ENCODE assay signal across 21 mouse cellular contexts in the genomic region with DNA sequence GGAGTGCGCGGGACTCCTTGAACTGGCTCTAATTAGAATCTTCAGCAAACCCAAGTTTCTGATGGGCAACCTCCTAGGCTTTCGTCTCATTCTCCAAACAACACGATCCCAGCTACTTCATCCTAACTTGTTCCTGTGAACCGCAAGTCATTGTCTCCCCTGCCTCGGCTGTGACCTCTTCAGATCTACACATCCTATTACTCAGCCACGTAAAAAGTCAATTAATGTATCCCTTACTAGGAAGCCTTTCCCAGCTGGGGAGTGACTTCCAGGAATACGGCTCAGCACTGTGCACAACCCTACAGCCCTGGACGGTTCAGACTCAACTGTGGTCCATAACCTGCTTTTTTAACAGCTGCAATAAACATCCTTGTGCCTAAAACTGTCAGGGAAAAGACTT. TPM values are rescaled to one million over a fixed set of nuclear protein-coding genes. Genes with fewer than 3 reads are reported as not detected.
DNase-seq lines count a peak whose midpoint lies in the region; ATAC-seq and TF ChIP-seq lines count a peak whose summit lies in the region.
"Had no signal": no experiment of that assay in that cellular context is flagged by ENCODE, and none has a peak within 500 bp of the region (broad histone marks: within the 10 kb centered on the region; RNA-seq: fewer than 3 reads in every experiment).

No protein-coding gene starts in this region.

- DNase-seq in forebrain, postnatal 0 days: no peak
- DNase-seq in heart, adult 18-20 months: no peak
- no peak for DNase-seq in kidney, postnatal 0 days (ENCODE audit: low spot score)
- DNase-seq: adrenal gland, postnatal 25 days; cerebellum, adult 9-10 months; gastrocnemius, postnatal 10 days; kidney, adult 18-20 months; kidney, postnatal 25 days; liver; right cerebral cortex, postnatal 14 days had no signal

- peaks cover 71% of the 10 kb centered on the region for H3K4me1 ChIP-seq in forebrain, embryonic 13.5 days
- H3K4me1 ChIP-seq in forebrain, postnatal 0 days (ENCODE audit: insufficient read depth): no peaks in the 10 kb centered on the region
- peaks cover 67% of the 10 kb centered on the region for H3K4me1 ChIP-seq in heart, embryonic 13.5 days
- peaks cover 29% of the 10 kb centered on the region; the same call in 1 of the 2 replicates for H3K4me1 ChIP-seq in kidney, postnatal 0 days (replicated peaks; ENCODE audit: insufficient read depth, low read length)
- H3K4me1 ChIP-seq in kidney, embryonic 15.5 days: peaks cover 36% of the 10 kb centered on the region
- H3K4me1 ChIP-seq in brown adipose tissue, adult 24 weeks (ENCODE audit: control insufficient read depth, insufficient read depth, insufficient read length, low read length): peaks cover 25% of the 10 kb centered on the region; the same call in 1 of the 2 replicates
- H3K4me1 ChIP-seq: liver, embryonic 15.5 days had no signal

- H3K4me2 ChIP-seq in forebrain, embryonic 13.5 days: peak overlapping the region; percentile 59; the same call in 1 of the 2 replicates
- no peak overlapping the region for H3K4me2 ChIP-seq in forebrain, postnatal 0 days (ENCODE audit: low read depth)
- peak overlapping the region; percentile 81 for H3K4me2 ChIP-seq in heart, embryonic 13.5 days
- peak overlapping the region; percentile 65; the same call in 1 of the 2 replicates for H3K4me2 ChIP-seq in kidney, postnatal 0 days (ENCODE audit: low read length)
- H3K4me2 ChIP-seq in kidney, embryonic 15.5 days: no peak overlapping the region
- H3K4me2 ChIP-seq: liver, embryonic 15.5 days had no signal

- ATAC-seq in forebrain, embryonic 13.5 days: no peak
- no peak; the same call in 1 of the 2 replicates for ATAC-seq in forebrain, postnatal 0 days
- ATAC-seq in heart, embryonic 13.5 days (ENCODE audit: extremely low read depth, insufficient number of reproducible peaks, low FRiP score, low TSS enrichment): no peak
- ATAC-seq in kidney, postnatal 0 days (replicated peaks; ENCODE audit: low FRiP score, low read depth): no peak
- no peak for ATAC-seq in kidney, embryonic 15.5 days (replicated peaks; ENCODE audit: low FRiP score)
- ATAC-seq: CD4-positive, CD25-positive, alpha-beta regulatory T cell, adult 4 months; inflammation-experienced regulatory T-cells, adult 6 months had no signal

- H3K9me3 ChIP-seq in forebrain, embryonic 13.5 days (replicated peaks): no peaks in the 10 kb centered on the region
- H3K9me3 ChIP-seq in forebrain, postnatal 0 days (ENCODE audit: low read length): no peaks in the 10 kb centered on the region
- H3K9me3 ChIP-seq in heart, embryonic 13.5 days: no peaks in the 10 kb centered on the region
- H3K9me3 ChIP-seq in kidney, postnatal 0 days (replicated peaks; ENCODE audit: low read length): no peaks in the 10 kb centered on the region
- no peaks in the 10 kb centered on the region for H3K9me3 ChIP-seq in kidney, embryonic 15.5 days (replicated peaks)
- H3K9me3 ChIP-seq: limb, embryonic 10.5 days; liver, embryonic 15.5 days; lung, embryonic 15.5 days had no signal

- no peak overlapping the region for H3K4me3 ChIP-seq in forebrain, embryonic 13.5 days
- no peak overlapping the region for H3K4me3 ChIP-seq in forebrain, postnatal 0 days (ENCODE audit: low read depth, low read length)
- no peak overlapping the region for H3K4me3 ChIP-seq in heart, embryonic 13.5 days
- no peak overlapping the region for H3K4me3 ChIP-seq in kidney, postnatal 0 days (replicated peaks; ENCODE audit: low read depth, low read length)
- H3K4me3 ChIP-seq in kidney, embryonic 15.5 days (replicated peaks): no peak overlapping the region
- no peak overlapping the region for H3K4me3 ChIP-seq in brown adipose tissue, adult 24 weeks (ENCODE audit: insufficient read depth, low read depth, low read length)
- H3K4me3 ChIP-seq: limb, embryonic 10.5 days; liver, embryonic 15.5 days; lung, embryonic 15.5 days had no signal

- no peak for TF ChIP-seq CTCF in forebrain, postnatal 0 days (IDR thresholded peaks at IDR 0.05; ENCODE audit: low read depth)
- no peak for TF ChIP-seq CTCF in kidney, postnatal 0 days (IDR thresholded peaks at IDR 0.05; ENCODE audit: low read depth)

- H3K36me3 ChIP-seq in forebrain, embryonic 13.5 days (ENCODE audit: poor library complexity, severe bottlenecking): 0 out of 2 replicates have a peak, but pooled peaks cover under 1% of the 10 kb centered on the region
- no peaks in the 10 kb centered on the region for H3K36me3 ChIP-seq in forebrain, postnatal 0 days (ENCODE audit: insufficient read depth)
- peaks cover 2% of the 10 kb centered on the region; the same call in 1 of the 2 replicates for H3K36me3 ChIP-seq in heart, embryonic 13.5 days
- H3K36me3 ChIP-seq in kidney, postnatal 0 days (ENCODE audit: insufficient read depth, low read length): no peaks in the 10 kb centered on the region
- peaks cover 5% of the 10 kb centered on the region; the same call in 1 of the 2 replicates for H3K36me3 ChIP-seq in kidney, embryonic 15.5 days
- H3K36me3 ChIP-seq: liver, embryonic 15.5 days had no signal

- WGBS in forebrain, embryonic 13.5 days: 39% methylated on average over 9 of the region's 9 CpGs
- WGBS in forebrain, postnatal 0 days: 36% methylated on average over 9 of the region's 9 CpGs
- WGBS in heart, embryonic 13.5 days: 61% methylated on average over 9 of the region's 9 CpGs
- WGBS in kidney, postnatal 0 days: 44% methylated on average over 9 of the region's 9 CpGs
- 30% methylated on average over 9 of the region's 9 CpGs for whole genome bisulfite sequencing in kidney, embryonic 15.5 days

- no peak overlapping the region for H3K9ac ChIP-seq in forebrain, embryonic 13.5 days
- no peak overlapping the region for H3K9ac ChIP-seq in forebrain, postnatal 0 days
- peak overlapping the region; percentile 28; the same call in 1 of the 2 replicates for H3K9ac ChIP-seq in heart, embryonic 13.5 days
- no peak overlapping the region for H3K9ac ChIP-seq in kidney, postnatal 0 days (ENCODE audit: low read depth, low read length)
- H3K9ac ChIP-seq in kidney, embryonic 15.5 days: no peak overlapping the region
- H3K9ac ChIP-seq: liver, embryonic 15.5 days; lung, embryonic 15.5 days had no signal

- H3K27ac ChIP-seq in forebrain, embryonic 13.5 days: no peak overlapping the region
- H3K27ac ChIP-seq in forebrain, postnatal 0 days (ENCODE audit: low read depth, low read length): no peak overlapping the region
- H3K27ac ChIP-seq in heart, embryonic 13.5 days (replicated peaks): no peak overlapping the region
- H3K27ac ChIP-seq in kidney, postnatal 0 days: no peak overlapping the region
- H3K27ac ChIP-seq in kidney, embryonic 15.5 days: no peak overlapping the region
- 0 out of 2 replicates have a peak overlapping the region, but pooled peaks have one; percentile 32 for H3K27ac ChIP-seq in brown adipose tissue, adult 24 weeks (replicated peaks; ENCODE audit: low read depth, low read length)
- H3K27ac ChIP-seq: hindbrain, embryonic 14.5 days; layer of hippocampus, adult 2 months; limb, embryonic 10.5 days; liver, embryonic 15.5 days; lung, embryonic 15.5 days had no signal

- H3K27me3 ChIP-seq in forebrain, embryonic 13.5 days: no peaks in the 10 kb centered on the region
- H3K27me3 ChIP-seq in forebrain, postnatal 0 days (ENCODE audit: insufficient read depth, low read length): no peaks in the 10 kb centered on the region
- H3K27me3 ChIP-seq in heart, embryonic 13.5 days (replicated peaks): no peaks in the 10 kb centered on the region
- H3K27me3 ChIP-seq in kidney, postnatal 0 days (ENCODE audit: insufficient read depth, low read length): no peaks in the 10 kb centered on the region
- no peaks in the 10 kb centered on the region for H3K27me3 ChIP-seq in kidney, embryonic 15.5 days
- H3K27me3 ChIP-seq: liver, embryonic 15.5 days; lung, embryonic 15.5 days had no signal

RNA-seq across cellular contexts. Expression of gene Adgrl2, which starts 32.2 kb away (rescaled TPM):
- 70.1 and 76.1 TPM in 2 replicates for polyA plus RNA-seq in forebrain, embryonic 13.5 days (2015; fragmentation: Nextera tagmentation; extraction: Ambion mirVana)
- 100 and 116 TPM in 2 replicates for total RNA-seq in forebrain, postnatal 0 days (2014; rRNA removed)
- 66.3 and 73.6 TPM in 2 replicates for polyA plus RNA-seq in forebrain, postnatal 0 days (2015; fragmentation: Nextera tagmentation; extraction: Ambion mirVana)
- polyA plus RNA-seq in heart, embryonic 13.5 days (2015; fragmentation: Nextera tagmentation; extraction: Ambion mirVana): 32.6 and 34.4 TPM in 2 replicates
- total RNA-seq in heart, adult 18-20 months (2021): 10 to 100 TPM; 45.9 to 50.0 TPM
- polyA plus RNA-seq in kidney, postnatal 0 days (2015; fragmentation: Nextera tagmentation; extraction: Ambion mirVana): 41.8 and 42.5 TPM in 2 replicates
- 62.1 and 64.6 TPM in 2 replicates for polyA plus RNA-seq in kidney, embryonic 15.5 days (2015; fragmentation: Nextera tagmentation; extraction: Ambion mirVana)
- 5.0 and 5.3 TPM in 2 replicates for polyA plus RNA-seq in brown adipose tissue, adult 24 weeks (2012; ENCODE audit: insufficient read depth, insufficient read length, missing spikeins)
- polyA plus RNA-seq: CD4-positive, CD25-positive, alpha-beta regulatory T cell, adult 4 months had no signal

Comparison
In these comparisons a context has a peak if more than half of its experiments do, and no peak if none do; other contexts are left out.
1. H3K4me2 ChIP-seq: peak in forebrain, embryonic 13.5 days (single experiment), heart, embryonic 13.5 days (single experiment) and kidney, postnatal 0 days (single experiment); none in forebrain, postnatal 0 days (single experiment) and kidney, embryonic 15.5 days (single experiment).